Mouse (Mus musculus) urinary bladder, postnatal 14 days (tissue): ENCODE measurements around the gene Antxr2.
A peak's percentile ranks its signal among the peaks of the same experiment; 100 is the strongest.

Experiments used
- DNase-seq: peaks from one replicate; pipeline ENCODE4 v3.0.0; 2021; ENCODE audit warnings: low spot score

Gene Antxr2

GRCm38 (mm10) chr5:97995881-97996280, 35.0 kb downstream of the Antxr2 start:
- DNase-seq = no peak

GRCm38 (mm10) chr5:97986656-97987294, 44.1 kb downstream of the Antxr2 start:
- DNase-seq = no peak

- no peak for DNase-seq
These were observed 47.5 kb downstream of the Antxr2 start for GRCm38 (mm10) chr5:97983375-97983774.

GRCm38 (mm10) chr5:97980472-97980871, 50.4 kb downstream of the Antxr2 start:
- no peak for DNase-seq

GRCm38 (mm10) chr5:97973293-97973692, 57.5 kb downstream of the Antxr2 start:
- no peak for DNase-seq

- no peak for DNase-seq
These were observed 58.8 kb downstream of the Antxr2 start for GRCm38 (mm10) chr5:97972029-97972428.

- DNase-seq = no peak
These were observed 59.6 kb downstream of the Antxr2 start for GRCm38 (mm10) chr5:97971236-97971635.

- DNase-seq = no peak
These were observed 63.8 kb downstream of the Antxr2 start for GRCm38 (mm10) chr5:97967044-97967443.

GRCm38 (mm10) chr5:97966101-97966500, 64.7 kb downstream of the Antxr2 start:
- DNase-seq = no peak

- no peak for DNase-seq
These were observed 66.4 kb downstream of the Antxr2 start for GRCm38 (mm10) chr5:97964444-97964843.

- DNase-seq = no peak
These were observed 68.3 kb downstream of the Antxr2 start for GRCm38 (mm10) chr5:97962512-97962911.

- DNase-seq = no peak
These were observed 69.1 kb downstream of the Antxr2 start for GRCm38 (mm10) chr5:97961786-97962185.

- no peak for DNase-seq
These were observed 71.2 kb downstream of the Antxr2 start for GRCm38 (mm10) chr5:97959651-97960050.

GRCm38 (mm10) chr5:97959010-97959409, 71.8 kb downstream of the Antxr2 start:
- no peak for DNase-seq

GRCm38 (mm10) chr5:97957501-97957900, 73.3 kb downstream of the Antxr2 start:
- DNase-seq = no peak

- DNase-seq = no peak
These were observed 76.6 kb downstream of the Antxr2 start for GRCm38 (mm10) chr5:97954193-97954772.

GRCm38 (mm10) chr5:97953241-97953920, 77.5 kb downstream of the Antxr2 start:
- DNase-seq = no peak

GRCm38 (mm10) chr5:97947261-97947660, 83.6 kb downstream of the Antxr2 start:
- no peak for DNase-seq

GRCm38 (mm10) chr5:97946236-97946635, 84.6 kb downstream of the Antxr2 start:
- DNase-seq = no peak

- peak; percentile 8 for DNase-seq
These were observed 95.4 kb downstream of the Antxr2 start for GRCm38 (mm10) chr5:97935140-97936129.

GRCm38 (mm10) chr5:97917654-97918053, 113.2 kb downstream of the Antxr2 start:
- DNase-seq = no peak

GRCm38 (mm10) chr5:97914890-97915289, 116.0 kb downstream of the Antxr2 start:
- no peak for DNase-seq
